Mouse (Mus musculus) heart, postnatal 14 days (tissue): ENCODE data around the gene Rcan1. TPM values are rescaled to one million over a fixed set of nuclear protein-coding genes. Genes with fewer than 3 reads are reported as not detected.
A peak's percentile ranks its signal among the peaks of the same experiment; 100 is the strongest.

Experiments used
- DNase-seq, 2 experiments: peaks; one replicate each; pipeline ENCODE4 v3.0.0; 2021 to 2022
- intact Hi-C: fragments of 180-260 bp; cut with DNase I; formaldehyde crosslinking; loops from one replicate; pipeline ENCODE4 v1.15.1; 2025
- total RNA-seq, 2 experiments: library from RNA; stranded (reverse); gene quantifications; 2 replicates each; pipeline ENCODE4 v1.2.3; 2021

Gene Rcan1
- total RNA-seq, 2 experiments from 2014 or later, result 52.4 to 69.3 TPM

- intact Hi-C loops, result no loop called here
- DNase-seq, result no peak
Measured at GRCm38 (mm10) chr16:92410344-92410743, 60.3 kb downstream of the Rcan1 start.

- DNase-seq, result no peak
- intact Hi-C loops, result no loop called here
Measured at GRCm38 (mm10) chr16:92407883-92408282, 62.8 kb downstream of the Rcan1 start.

GRCm38 (mm10) chr16:92404141-92404540 is 66.5 kb downstream of the Rcan1 start:
- intact Hi-C loops, result no loop called here

GRCm38 (mm10) chr16:92403069-92403468 is 67.6 kb downstream of the Rcan1 start:
- peak; percentile 47 to 51 for DNase-seq
- intact Hi-C loops, result no loop called here

More at GRCm38 (mm10) chr16:92404141-92404540, 66.5 kb downstream of the Rcan1 start:
- no peak for DNase-seq

- intact Hi-C loops, result no loop called here
- no peak for DNase-seq
Measured at GRCm38 (mm10) chr16:92402216-92402615, 68.5 kb downstream of the Rcan1 start.

- intact Hi-C loops, result loop anchor here (2.0 kb wide), 1 partner anchor 24 kb away; no protein-coding TSS in a partner anchor
- DNase-seq, result no peak
Measured at GRCm38 (mm10) chr16:92401206-92401605, 69.5 kb downstream of the Rcan1 start.

GRCm38 (mm10) chr16:92399490-92400458 is 70.9 kb downstream of the Rcan1 start:
- intact Hi-C loops, result loop anchor here (2.0 kb wide), 1 partner anchor 25 kb away; no protein-coding TSS in a partner anchor
- DNase-seq, result peak; percentile 86 to 90

GRCm38 (mm10) chr16:92398574-92399118 is 72.0 kb downstream of the Rcan1 start:
- no peak for DNase-seq
- intact Hi-C loops, result no loop called here

- intact Hi-C loops, result no loop called here
- no peak for DNase-seq
Measured at GRCm38 (mm10) chr16:92397745-92398573, 72.7 kb downstream of the Rcan1 start.

- intact Hi-C loops, result no loop called here
Measured at GRCm38 (mm10) chr16:92393732-92394131, 76.9 kb downstream of the Rcan1 start.

GRCm38 (mm10) chr16:92387692-92388091 is 83.0 kb downstream of the Rcan1 start:
- DNase-seq, result no peak
- intact Hi-C loops, result no loop called here

More at GRCm38 (mm10) chr16:92393732-92394131, 76.9 kb downstream of the Rcan1 start:
- DNase-seq, result no peak

- peak; percentile 80 to 89 for DNase-seq
- intact Hi-C loops, result loop anchor here (1.0 kb wide), 3 partner anchors 60 to 92 kb away; no protein-coding TSS in a partner anchor
Measured at GRCm38 (mm10) chr16:92385062-92385461, 85.6 kb downstream of the Rcan1 start.

GRCm38 (mm10) chr16:92383412-92383811 is 87.3 kb downstream of the Rcan1 start:
- intact Hi-C loops, result no loop called here
- no peak for DNase-seq

- no peak for DNase-seq
- intact Hi-C loops, result no loop called here
Measured at GRCm38 (mm10) chr16:92382508-92382907, 88.2 kb downstream of the Rcan1 start.

GRCm38 (mm10) chr16:92381092-92381491 is 89.6 kb downstream of the Rcan1 start:
- no peak for DNase-seq
- intact Hi-C loops, result no loop called here

- DNase-seq, result no peak
- intact Hi-C loops, result no loop called here
Measured at GRCm38 (mm10) chr16:92376976-92377375, 93.7 kb downstream of the Rcan1 start.

GRCm38 (mm10) chr16:92371623-92372022 is 99.0 kb downstream of the Rcan1 start:
- intact Hi-C loops, result no loop called here
- no peak for DNase-seq

- intact Hi-C loops, result no loop called here
- DNase-seq, result no peak
Measured at GRCm38 (mm10) chr16:92369260-92369659, 101.4 kb downstream of the Rcan1 start.

- intact Hi-C loops, result no loop called here
Measured at GRCm38 (mm10) chr16:92365477-92365876, 105.2 kb downstream of the Rcan1 start.

GRCm38 (mm10) chr16:92360711-92361110 is 110.0 kb downstream of the Rcan1 start:
- DNase-seq, result no peak
- intact Hi-C loops, result no loop called here

More at GRCm38 (mm10) chr16:92365477-92365876, 105.2 kb downstream of the Rcan1 start:
- DNase-seq, result no peak
